ENCODE assay signal across 9 mouse cellular contexts in genomic region chr9:72714945-72715344, GRCm38 (mm10). TPM values are rescaled to one million over a fixed set of nuclear protein-coding genes. Genes with fewer than 3 reads are reported as not detected.
DNase-seq lines count a peak whose midpoint lies in the region; ATAC-seq lines count a peak whose summit lies in the region.
"Had no signal": no experiment of that assay in that cellular context is flagged by ENCODE, and none has a peak within 500 bp of the region (broad histone marks: within the 10 kb centered on the region; RNA-seq: fewer than 3 reads in every experiment).

No protein-coding gene starts in this region.

- H3K36me3 ChIP-seq in heart, embryonic 10.5 days: peaks cover 99% of the 10 kb centered on the region

- H3K27me3 ChIP-seq in heart, embryonic 10.5 days (ENCODE audit: insufficient read depth, poor library complexity, severe bottlenecking): no peaks in the 10 kb centered on the region
- H3K27me3 ChIP-seq: forebrain, embryonic 13.5 days had no signal

- 90% methylated on average over 4 of the region's 4 CpGs for WGBS in heart, embryonic 10.5 days

- no peaks in the 10 kb centered on the region for H3K9me3 ChIP-seq in heart, embryonic 10.5 days
- H3K9me3 ChIP-seq: forebrain, embryonic 13.5 days had no signal

- peak; percentile 75 to 85 for DNase-seq in heart, adult 18-20 months
- no peak for DNase-seq in heart, embryonic 10.5 days (ENCODE audit: low spot score)
- DNase-seq in Muller cell, postnatal 12 days (ENCODE audit: inconsistent ontology term): peak; percentile 85
- DNase-seq in gastrocnemius, adult 18-20 months (ENCODE audit: low spot score): peak; percentile 83
- peak; percentile 83 to 90 for DNase-seq in kidney, adult 8-10 months
- no peak for DNase-seq in thymus, postnatal 4 days
- no peak for DNase-seq in thymus, postnatal 14 days

- H3K4me3 ChIP-seq in heart, embryonic 10.5 days: no peak overlapping the region
- H3K4me3 ChIP-seq: forebrain, embryonic 13.5 days had no signal

- no peak overlapping the region for H3K27ac ChIP-seq in heart, embryonic 10.5 days
- H3K27ac ChIP-seq: forebrain, embryonic 13.5 days had no signal

- no peak for ATAC-seq in erythroblast, adult 5-6 weeks (replicated peaks; ENCODE audit: low FRiP score, poor library complexity, severe bottlenecking)
- ATAC-seq: forebrain, embryonic 13.5 days had no signal

- no peaks in the 10 kb centered on the region for H3K4me1 ChIP-seq in heart, embryonic 10.5 days
- H3K4me1 ChIP-seq: forebrain, embryonic 13.5 days had no signal

RNA-seq across cellular contexts. Expression of gene Nedd4, which starts 52.8 kb away (rescaled TPM):
- total RNA-seq in heart, adult 18-20 months (2021): 100 to 1,000 TPM; 343 to 345 TPM
- polyA plus RNA-seq in heart, embryonic 10.5 days (2016; fragmentation: Nextera tagmentation; extraction: Ambion mirVana): 515 and 584 TPM in 2 replicates
- 100 to 1,000 TPM; 266 to 284 TPM for total RNA-seq in gastrocnemius, adult 18-20 months (2021)
- total RNA-seq in erythroblast, adult 5-6 weeks (2015; ENCODE audit: low replicate concordance): 37.6 and 48.2 TPM in 2 replicates
- 51.9 and 56.2 TPM in 2 replicates for total RNA-seq in erythroblast, adult 5-6 weeks (2017; ENCODE audit: low replicate concordance)

Comparison
In these comparisons a context has a peak if more than half of its experiments do, and no peak if none do; other contexts are left out.
1. DNase-seq: peak in heart, adult 18-20 months (2 of 2), Muller cell, postnatal 12 days (single experiment), gastrocnemius, adult 18-20 months (single experiment) and kidney, adult 8-10 months (2 of 2); none in heart, embryonic 10.5 days (single experiment), thymus, postnatal 4 days (single experiment) and thymus, postnatal 14 days (single experiment).
2. RNA of gene Nedd4, which starts 52.8 kb away (total RNA-seq): 343 to 345 TPM in heart, adult 18-20 months and 266 to 284 TPM in gastrocnemius, adult 18-20 months; 37.6 to 56.2 TPM in erythroblast, adult 5-6 weeks; every median in the first group is over 4 times any median in the second.